Mouse (Mus musculus): Measurements from ENCODE around the gene Rps26. TPM values are rescaled to one million over a fixed set of nuclear protein-coding genes. Genes with fewer than 3 reads are reported as not detected.

The Rps26 gene
- polyA plus RNA-seq (2014; fragmentation: Nextera tagmentation; extraction: Ambion mirVana), result 454 and 493 TPM in 2 replicates

DNA sequence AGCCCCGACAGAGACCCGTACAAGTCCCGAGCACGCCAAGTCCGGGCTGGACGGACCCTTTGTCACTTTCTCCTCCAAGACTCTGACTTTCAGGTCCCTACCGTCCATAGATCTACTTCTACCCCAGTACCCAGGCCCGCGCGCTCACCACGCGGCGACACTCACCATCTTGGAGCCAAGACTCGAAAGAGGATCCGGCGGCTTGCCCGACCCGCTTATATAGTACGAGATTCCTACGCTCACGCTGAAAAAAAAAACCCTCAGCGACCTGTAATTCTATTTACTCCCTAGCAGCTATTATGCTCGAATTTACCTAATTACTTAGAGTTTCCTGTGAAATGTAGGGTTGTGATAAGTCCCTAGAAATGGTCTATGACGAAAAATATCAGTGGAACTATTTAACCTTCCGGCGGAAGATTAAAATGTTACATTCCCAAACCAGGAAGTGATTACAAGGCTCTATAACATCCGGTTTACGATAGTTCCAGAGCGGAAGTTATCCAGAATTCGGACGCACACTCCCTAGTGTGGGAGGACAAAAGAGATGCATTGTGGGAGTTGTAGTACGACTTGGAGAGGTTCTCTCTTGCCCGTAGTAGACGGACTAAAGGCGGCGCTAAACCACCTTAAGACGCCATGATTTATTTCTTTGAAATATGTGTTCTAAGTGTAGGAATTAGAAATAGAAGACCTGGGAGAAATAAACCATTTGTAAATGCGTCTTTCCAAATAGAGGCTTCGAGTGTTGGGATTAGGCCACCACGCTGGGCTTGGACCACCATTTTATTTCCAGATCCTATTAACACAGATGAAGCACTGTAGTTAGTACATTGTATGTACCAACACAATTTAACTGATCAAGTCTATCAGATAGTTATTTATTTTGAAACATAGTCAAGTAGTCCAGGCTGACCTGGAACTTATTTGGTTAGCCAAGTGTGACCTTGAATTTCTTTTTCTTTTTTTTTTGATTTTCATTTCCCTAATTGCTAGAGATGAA is at the start of gene Rps26:
TSS of gene Rps26 (minus strand) at position 437 of the 1,000 bp plus-strand sequence.
- 1% methylated on average over 40 of the region's 40 CpGs for WGBS
- peaks cover 6% of the 10 kb centered on the region; the same call in 1 of the 2 replicates for H3K36me3 ChIP-seq (ENCODE audit: control insufficient read depth, insufficient read depth, low read length)
- H3K4me3 ChIP-seq (ENCODE audit: low read depth, low read length), result peak within 1 kb of the TSS; percentile 70
- H3K4me1 ChIP-seq (ENCODE audit: control insufficient read depth, insufficient read depth, low read length), result peaks cover 6% of the 10 kb centered on the region; the same call in 1 of the 2 replicates
- ATAC-seq (ENCODE audit: low read depth), result peak; percentile 95
- H3K27ac ChIP-seq (ENCODE audit: low read depth, low read length), result peak within 1 kb of the TSS; percentile 23; the same call in 1 of the 2 replicates
- no peaks in the 10 kb centered on the region for H3K9me3 ChIP-seq (ENCODE audit: control insufficient read depth, low read length)
- peak within 1 kb of the TSS; percentile 83 for H3K4me2 ChIP-seq (ENCODE audit: low read depth, low read length)
- no peaks in the 10 kb centered on the region for H3K27me3 ChIP-seq (ENCODE audit: control insufficient read depth, insufficient read depth, low read length)
- peak within 1 kb of the TSS; percentile 71 for H3K9ac ChIP-seq (replicated peaks; ENCODE audit: low read depth, low read length)

DNA sequence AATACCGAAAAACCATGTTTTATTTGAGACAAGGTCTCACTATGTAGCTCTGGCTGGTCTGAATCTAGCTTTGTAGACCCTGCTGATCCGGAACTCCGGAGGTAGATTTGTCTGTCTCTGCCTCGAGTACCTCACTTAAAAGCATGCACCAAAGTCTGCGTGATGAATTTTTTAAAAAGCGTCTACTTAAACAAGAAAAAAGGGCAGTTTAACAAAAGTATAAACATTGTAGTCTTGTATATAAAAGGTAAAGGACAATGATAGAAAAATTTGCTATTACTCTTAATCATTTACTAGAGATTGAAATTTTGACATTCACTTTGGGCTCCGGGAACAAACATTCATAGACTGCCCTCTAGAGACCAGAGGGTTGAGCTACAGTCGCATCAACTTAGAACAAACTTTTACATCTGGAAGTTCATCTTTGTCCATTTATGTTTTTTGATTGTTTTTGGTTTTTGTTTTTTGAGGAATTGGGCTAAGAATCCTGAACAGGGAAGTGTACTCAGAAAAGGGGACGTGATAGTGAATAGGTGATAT is 48.0 kb upstream of the Rps26 start:
- Histone ChIP-seq H3K9me3 (ENCODE audit: control insufficient read depth, low read length) (no peaks in the 10 kb centered on the region), H3K4me3 (ENCODE audit: low read depth, low read length) (peak overlapping the region; percentile 62), H3K9ac (replicated peaks; ENCODE audit: low read depth, low read length) (no peak overlapping the region), H3K4me2 (ENCODE audit: low read depth, low read length) (peak overlapping the region; percentile 89), H3K27ac (ENCODE audit: low read depth, low read length) (peak overlapping the region; percentile 78; the same call in 1 of the 2 replicates), H3K36me3 (ENCODE audit: control insufficient read depth, insufficient read depth, low read length) (0 out of 2 replicates have a peak, but pooled peaks cover 5% of the 10 kb centered on the region), H3K4me1 (ENCODE audit: control insufficient read depth, insufficient read depth, low read length) (peaks cover 6% of the 10 kb centered on the region), H3K27me3 (ENCODE audit: control insufficient read depth, insufficient read depth, low read length) (no peaks in the 10 kb centered on the region)
- ATAC-seq (ENCODE audit: low read depth), result 0 out of 2 replicates have a peak, but pooled peaks have one; percentile 18
- 3% methylated on average over 9 of the region's 9 CpGs for WGBS

DNA sequence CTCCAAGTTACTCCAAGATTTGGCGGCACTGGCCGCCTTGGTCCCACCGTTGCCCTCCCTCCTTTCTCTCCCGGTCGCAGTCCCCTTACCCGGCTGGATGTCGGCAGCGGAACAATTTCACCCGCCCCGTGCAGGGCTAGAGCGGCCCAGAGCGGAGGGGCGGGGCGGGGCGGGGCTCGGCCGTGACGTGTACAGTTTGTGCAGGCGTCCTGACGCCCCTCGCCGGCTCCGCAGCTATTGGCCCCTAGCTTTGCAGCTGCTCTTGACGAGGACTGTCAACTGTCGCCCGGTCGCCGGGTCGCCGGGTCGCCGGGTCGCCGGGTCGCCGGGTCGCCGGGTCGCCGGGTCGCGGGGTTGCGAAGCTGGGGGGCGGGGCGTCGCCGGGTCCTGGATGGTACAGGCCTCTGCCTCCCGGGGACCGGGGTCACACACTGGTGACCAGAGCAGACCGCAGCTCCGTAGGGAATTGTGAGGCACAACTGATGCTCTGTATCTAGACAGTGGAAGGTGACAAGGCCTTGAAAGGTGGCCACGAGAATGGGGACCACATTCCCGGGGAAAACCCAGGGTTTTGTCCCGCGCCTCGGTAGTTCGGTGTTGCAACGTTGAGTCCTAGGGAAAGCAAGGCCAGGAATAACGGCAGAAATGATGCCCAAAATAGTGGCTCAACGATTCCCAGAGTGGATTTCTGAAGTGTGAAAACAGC is 47.4 kb upstream of the Rps26 start, which contains the start of gene Suox:
TSS of gene Suox (minus strand) at position 311 of the 706 bp plus-strand sequence.
- peak within 1 kb of the TSS; percentile 89 for H3K4me2 ChIP-seq (ENCODE audit: low read depth, low read length)
- H3K4me3 ChIP-seq (ENCODE audit: low read depth, low read length), result peak within 1 kb of the TSS; percentile 62
- no peaks in the 10 kb centered on the region for H3K27me3 ChIP-seq (ENCODE audit: control insufficient read depth, insufficient read depth, low read length)
- peak; percentile 94 for ATAC-seq (ENCODE audit: low read depth)
- no peaks in the 10 kb centered on the region for H3K36me3 ChIP-seq (ENCODE audit: control insufficient read depth, insufficient read depth, low read length)
- H3K4me1 ChIP-seq (ENCODE audit: control insufficient read depth, insufficient read depth, low read length), result peaks cover 6% of the 10 kb centered on the region
- peak within 1 kb of the TSS; percentile 78 for H3K27ac ChIP-seq (ENCODE audit: low read depth, low read length)
- H3K9me3 ChIP-seq (ENCODE audit: control insufficient read depth, low read length), result no peaks in the 10 kb centered on the region
- under 1% methylated on average over 60 of the region's 60 CpGs for WGBS
- peak within 1 kb of the TSS; percentile 66 for H3K9ac ChIP-seq (replicated peaks; ENCODE audit: low read depth, low read length)

DNA sequence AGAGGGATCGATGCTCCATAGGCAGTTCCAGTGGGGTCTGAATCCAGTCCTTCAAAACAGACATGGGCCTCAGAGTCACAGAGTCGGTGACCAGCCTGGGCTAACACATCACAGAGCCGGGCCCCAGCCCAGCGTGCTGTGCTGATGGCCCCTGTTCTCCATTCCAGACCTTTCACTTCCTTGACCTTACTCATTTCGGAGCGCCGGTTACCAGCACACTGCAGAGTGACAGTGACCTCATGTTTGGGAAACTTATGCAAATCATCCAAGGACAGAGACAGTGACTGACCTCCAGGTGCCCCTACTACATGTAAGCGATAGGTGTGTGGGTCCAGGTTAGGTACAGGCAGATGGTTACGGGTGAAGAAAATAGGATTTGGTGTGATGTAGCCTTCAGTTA is 44.6 kb upstream of the Rps26 start:
- Histone ChIP-seq H3K27me3 (ENCODE audit: control insufficient read depth, insufficient read depth, low read length) (no peaks in the 10 kb centered on the region), H3K36me3 (ENCODE audit: control insufficient read depth, insufficient read depth, low read length) (no peaks in the 10 kb centered on the region), H3K9ac (replicated peaks; ENCODE audit: low read depth, low read length) (no peak overlapping the region), H3K4me1 (ENCODE audit: control insufficient read depth, insufficient read depth, low read length) (peaks cover 6% of the 10 kb centered on the region), H3K27ac (ENCODE audit: low read depth, low read length) (no peak overlapping the region), H3K4me3 (ENCODE audit: low read depth, low read length) (no peak overlapping the region), H3K4me2 (ENCODE audit: low read depth, low read length) (no peak overlapping the region), H3K9me3 (ENCODE audit: control insufficient read depth, low read length) (no peaks in the 10 kb centered on the region)
- ATAC-seq (ENCODE audit: low read depth), result no peak
- 92% methylated on average over 9 of the region's 9 CpGs for WGBS

DNA sequence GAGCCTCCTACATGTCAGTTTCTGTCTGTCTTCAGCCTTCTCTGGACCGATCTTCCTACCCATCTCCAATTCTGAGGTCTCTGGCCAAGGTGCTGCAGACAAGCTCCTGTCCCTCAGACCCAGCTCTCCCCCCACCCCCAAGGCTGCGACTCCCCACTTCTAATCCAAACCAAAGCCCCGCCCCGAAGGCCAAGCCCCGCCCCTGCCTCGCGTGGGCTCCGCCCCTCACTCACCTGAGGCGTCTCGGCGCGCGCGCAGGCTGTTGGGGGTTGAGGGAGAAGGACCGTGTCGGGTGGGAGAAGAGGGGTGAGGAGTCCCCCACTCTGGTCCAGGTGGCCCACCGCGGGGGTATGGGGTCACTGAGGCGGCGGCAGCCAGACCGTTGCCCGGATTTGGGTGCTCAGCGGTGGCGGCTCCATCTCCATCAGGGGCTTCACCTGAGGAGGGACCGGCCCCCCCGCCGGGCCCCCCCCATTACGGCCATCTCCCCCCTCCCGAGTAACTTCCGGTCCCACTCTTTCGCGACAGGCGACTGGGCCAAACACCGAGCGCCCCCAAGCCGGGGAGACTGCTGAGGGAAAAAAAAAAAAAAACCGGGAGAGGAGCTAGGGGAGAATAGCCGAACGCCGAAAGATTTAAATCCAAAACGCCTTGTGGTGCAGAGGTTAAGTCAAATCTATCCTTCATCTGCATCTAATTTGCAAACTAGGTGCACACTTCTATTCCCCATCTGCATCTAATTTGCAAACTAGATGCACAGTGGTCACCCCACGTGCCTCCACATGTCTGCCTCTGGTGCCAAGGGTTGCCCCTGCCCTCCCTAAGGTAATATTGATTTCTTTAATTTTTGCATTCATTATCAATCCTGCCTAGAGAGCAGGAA is 42.5 kb upstream of the Rps26 start:
- peak; percentile 64 for ATAC-seq (ENCODE audit: low read depth)
- no peaks in the 10 kb centered on the region for H3K9me3 ChIP-seq (ENCODE audit: control insufficient read depth, low read length)
- H3K27ac ChIP-seq (ENCODE audit: low read depth, low read length), result peak overlapping the region; percentile 78
- peak overlapping the region; percentile 78 for H3K4me2 ChIP-seq (ENCODE audit: low read depth, low read length)
- WGBS, result under 1% methylated on average over 38 of the region's 42 CpGs
- H3K36me3 ChIP-seq (ENCODE audit: control insufficient read depth, insufficient read depth, low read length), result no peaks in the 10 kb centered on the region
- H3K27me3 ChIP-seq (ENCODE audit: control insufficient read depth, insufficient read depth, low read length), result no peaks in the 10 kb centered on the region
- peak overlapping the region; percentile 67 for H3K4me3 ChIP-seq (ENCODE audit: low read depth, low read length)
- H3K4me1 ChIP-seq (ENCODE audit: control insufficient read depth, insufficient read depth, low read length), result peaks cover 6% of the 10 kb centered on the region
- H3K9ac ChIP-seq (replicated peaks; ENCODE audit: low read depth, low read length), result peak overlapping the region; percentile 63

GRCm38 (mm10) chr10:128665806-128666205 is 39.3 kb upstream of the Rps26 start:
- Histone ChIP-seq H3K4me3 (ENCODE audit: low read depth, low read length) (no peak overlapping the region), H3K27me3 (ENCODE audit: control insufficient read depth, insufficient read depth, low read length) (no peaks in the 10 kb centered on the region), H3K4me2 (ENCODE audit: low read depth, low read length) (no peak overlapping the region), H3K4me1 (ENCODE audit: control insufficient read depth, insufficient read depth, low read length) (no peaks in the 10 kb centered on the region), H3K9me3 (ENCODE audit: control insufficient read depth, low read length) (no peaks in the 10 kb centered on the region), H3K9ac (replicated peaks; ENCODE audit: low read depth, low read length) (no peak overlapping the region), H3K36me3 (ENCODE audit: control insufficient read depth, insufficient read depth, low read length) (no peaks in the 10 kb centered on the region), H3K27ac (ENCODE audit: low read depth, low read length) (no peak overlapping the region)
- no peak for ATAC-seq (ENCODE audit: low read depth)
- 95% methylated on average over 2 of the region's 2 CpGs for WGBS

DNA sequence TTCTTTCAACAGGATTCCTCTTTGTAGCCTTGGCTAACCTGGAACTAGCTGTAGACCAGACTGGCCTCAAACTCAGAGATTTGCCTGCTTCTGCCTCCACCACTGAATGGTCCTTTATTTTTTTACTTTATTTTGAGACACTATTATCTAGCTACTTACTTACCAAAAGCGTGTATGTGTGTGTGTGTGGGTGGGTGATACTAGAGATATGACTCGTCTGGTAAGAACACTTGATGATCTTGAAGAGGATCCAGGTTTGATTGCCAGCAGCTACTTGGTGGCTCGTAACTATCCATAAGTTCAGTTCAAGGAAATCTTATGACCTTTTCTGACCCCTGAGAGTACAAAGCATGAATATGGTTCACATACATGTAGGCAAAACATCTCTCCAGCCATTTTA is 38.8 kb upstream of the Rps26 start:
- Histone ChIP-seq H3K9ac (replicated peaks; ENCODE audit: low read depth, low read length) (no peak overlapping the region), H3K27ac (ENCODE audit: low read depth, low read length) (no peak overlapping the region), H3K36me3 (ENCODE audit: control insufficient read depth, insufficient read depth, low read length) (no peaks in the 10 kb centered on the region), H3K4me2 (ENCODE audit: low read depth, low read length) (no peak overlapping the region), H3K4me3 (ENCODE audit: low read depth, low read length) (no peak overlapping the region), H3K4me1 (ENCODE audit: control insufficient read depth, insufficient read depth, low read length) (no peaks in the 10 kb centered on the region), H3K27me3 (ENCODE audit: control insufficient read depth, insufficient read depth, low read length) (no peaks in the 10 kb centered on the region), H3K9me3 (ENCODE audit: control insufficient read depth, low read length) (no peaks in the 10 kb centered on the region)
- no peak for ATAC-seq (ENCODE audit: low read depth)
- 93% methylated on average over 3 of the region's 3 CpGs for WGBS

DNA sequence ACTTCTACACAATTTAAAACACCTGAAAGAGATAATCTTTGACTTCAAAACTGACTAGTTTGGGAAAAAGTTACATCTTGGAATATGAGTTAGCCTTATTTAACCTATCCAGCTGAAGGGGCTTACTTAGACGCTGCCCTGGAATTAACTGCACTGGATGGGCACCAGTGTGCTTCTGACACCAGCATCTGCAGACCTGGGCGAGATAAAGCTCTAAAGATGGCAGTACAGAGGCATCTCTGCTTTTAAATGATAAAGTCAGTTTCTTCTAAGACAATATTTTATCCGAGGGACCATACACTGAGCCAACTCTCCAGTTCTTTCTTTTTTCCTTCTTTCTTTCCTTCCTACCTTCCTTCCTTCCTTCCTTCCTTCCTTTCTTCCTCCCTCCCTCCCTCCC is 38.3 kb upstream of the Rps26 start:
- Histone ChIP-seq H3K4me1 (ENCODE audit: control insufficient read depth, insufficient read depth, low read length) (no peaks in the 10 kb centered on the region), H3K27me3 (ENCODE audit: control insufficient read depth, insufficient read depth, low read length) (no peaks in the 10 kb centered on the region), H3K9me3 (ENCODE audit: control insufficient read depth, low read length) (no peaks in the 10 kb centered on the region), H3K27ac (ENCODE audit: low read depth, low read length) (no peak overlapping the region), H3K9ac (replicated peaks; ENCODE audit: low read depth, low read length) (no peak overlapping the region), H3K4me3 (ENCODE audit: low read depth, low read length) (no peak overlapping the region), H3K4me2 (ENCODE audit: low read depth, low read length) (no peak overlapping the region), H3K36me3 (ENCODE audit: control insufficient read depth, insufficient read depth, low read length) (no peaks in the 10 kb centered on the region)
- ATAC-seq (ENCODE audit: low read depth), result no peak
- 80% methylated on average over 3 of the region's 3 CpGs for WGBS
